Mouse (Mus musculus): ENCODE results near the gene Gm11213. TPM values are rescaled to one million over a fixed set of nuclear protein-coding genes. Genes with fewer than 3 reads are reported as not detected.

The Gm11213 gene
- total and polyA plus RNA-seq, 2 experiments, result not detected

DNA sequence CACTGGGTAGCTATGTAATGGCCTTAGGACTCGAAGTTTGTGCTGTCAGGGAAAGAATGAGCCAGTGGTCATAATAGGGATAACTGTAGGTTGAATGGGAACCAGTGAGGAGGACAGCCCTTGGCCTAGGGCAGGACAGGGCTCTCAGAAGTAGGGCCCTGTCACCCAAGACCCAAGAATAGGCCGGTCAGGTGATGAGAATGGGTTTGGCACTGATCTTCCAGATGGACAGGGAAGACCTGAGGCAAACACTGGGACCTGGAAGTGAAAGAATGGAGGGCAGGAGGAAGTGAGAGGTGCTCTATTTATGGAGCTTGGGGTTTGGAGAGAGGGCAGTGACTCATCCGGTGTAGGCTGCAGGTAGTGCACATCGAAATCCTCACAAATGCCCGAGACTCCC is 48.4 kb downstream of the Gm11213 start:
- no peak for TF ChIP-seq POLR2A (IDR thresholded peaks at IDR 0.05; ENCODE audit: extremely low read depth, insufficient read depth, low read length)
- TF ChIP-seq CTCF (IDR thresholded peaks at IDR 0.05; ENCODE audit: low read depth, low read length), result no peak
- Histone ChIP-seq H3K4me1 (ENCODE audit: control insufficient read depth, insufficient read depth, low read length) (peaks cover 30% of the 10 kb centered on the region), H3K79me2 (ENCODE audit: control insufficient read depth, insufficient read depth, low read length) (no peaks in the 10 kb centered on the region), H3K4me3 (ENCODE audit: insufficient read depth, low read depth, low read length) (no peak overlapping the region), H3K36me3 (ENCODE audit: control insufficient read depth, insufficient read depth, low read length) (peaks cover 15% of the 10 kb centered on the region), H3K27me3 (ENCODE audit: control insufficient read depth, insufficient read depth, low read length) (no peaks in the 10 kb centered on the region), H3K27ac (replicated peaks; ENCODE audit: insufficient read depth, low read depth, low read length) (no peak overlapping the region), H3K9ac (ENCODE audit: low read depth, low read length) (no peak overlapping the region)
- 74% methylated on average over 5 of the region's 5 CpGs for WGBS
- no peak for DNase-seq (ENCODE audit: extremely low read depth, low read depth, low spot score)

- peak overlapping the region; percentile 34 for H3K27ac ChIP-seq (replicated peaks; ENCODE audit: insufficient read depth, low read depth, low read length)
These were observed 50.0 kb downstream of the Gm11213 start for GRCm38 (mm10) chr4:63555111-63555510.

DNA sequence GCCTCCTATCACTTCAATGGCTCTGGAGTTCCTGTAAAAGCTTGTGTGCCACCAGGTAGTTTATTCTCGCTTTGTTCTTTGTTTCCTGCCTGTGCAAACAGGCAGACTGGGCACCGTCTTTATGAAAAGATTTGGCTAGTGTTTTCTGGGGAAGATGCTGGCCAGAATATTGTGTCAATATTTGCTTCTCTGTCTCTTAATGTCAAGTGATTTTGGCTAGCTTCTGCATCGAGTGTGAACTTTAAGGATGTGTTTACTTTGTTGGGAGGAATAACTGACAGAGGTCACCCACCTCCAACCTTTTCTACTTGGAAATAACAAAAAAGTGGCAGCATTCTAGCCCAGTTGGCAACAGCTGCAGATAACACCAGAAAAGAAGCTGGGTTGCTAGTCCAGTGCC is 50.4 kb downstream of the Gm11213 start:
- no peak for TF ChIP-seq POLR2A (IDR thresholded peaks at IDR 0.05; ENCODE audit: extremely low read depth, insufficient read depth, low read length)
- TF ChIP-seq CTCF (IDR thresholded peaks at IDR 0.05; ENCODE audit: low read depth, low read length), result no peak
- H3K27ac ChIP-seq (replicated peaks; ENCODE audit: insufficient read depth, low read depth, low read length), result peak overlapping the region; percentile 34; the same call in 1 of the 2 replicates
- WGBS, result 10% methylated on average over 3 of the region's 3 CpGs

More at GRCm38 (mm10) chr4:63555111-63555510, 50.0 kb downstream of the Gm11213 start:
- Histone ChIP-seq H3K4me3 (ENCODE audit: insufficient read depth, low read depth, low read length) (no peak overlapping the region), H3K27me3 (ENCODE audit: control insufficient read depth, insufficient read depth, low read length) (no peaks in the 10 kb centered on the region), H3K9ac (ENCODE audit: low read depth, low read length) (no peak overlapping the region), H3K79me2 (ENCODE audit: control insufficient read depth, insufficient read depth, low read length) (no peaks in the 10 kb centered on the region), H3K4me1 (ENCODE audit: control insufficient read depth, insufficient read depth, low read length) (peaks cover 24% of the 10 kb centered on the region), H3K36me3 (ENCODE audit: control insufficient read depth, insufficient read depth, low read length) (peaks cover 27% of the 10 kb centered on the region)
- TF ChIP-seq CTCF (IDR thresholded peaks at IDR 0.05; ENCODE audit: low read depth, low read length) (no peak), POLR2A (IDR thresholded peaks at IDR 0.05; ENCODE audit: extremely low read depth, insufficient read depth, low read length) (no peak)
- DNase-seq (ENCODE audit: extremely low read depth, low read depth, low spot score), result no peak
- WGBS, result 49% methylated on average over 2 of the region's 2 CpGs

GRCm38 (mm10) chr4:63553789-63554576 is 51.1 kb downstream of the Gm11213 start:
- DNase-seq (ENCODE audit: extremely low read depth, low read depth, low spot score), result peak; percentile 74
- 12% methylated on average over 4 of the region's 4 CpGs for WGBS
- TF ChIP-seq POLR2A (IDR thresholded peaks at IDR 0.05; ENCODE audit: extremely low read depth, insufficient read depth, low read length), result no peak
- TF ChIP-seq CTCF (IDR thresholded peaks at IDR 0.05; ENCODE audit: low read depth, low read length), result no peak
- Histone ChIP-seq H3K4me3 (ENCODE audit: insufficient read depth, low read depth, low read length) (no peak overlapping the region), H3K36me3 (ENCODE audit: control insufficient read depth, insufficient read depth, low read length) (peaks cover 35% of the 10 kb centered on the region), H3K4me1 (ENCODE audit: control insufficient read depth, insufficient read depth, low read length) (peaks cover 24% of the 10 kb centered on the region), H3K27me3 (ENCODE audit: control insufficient read depth, insufficient read depth, low read length) (no peaks in the 10 kb centered on the region), H3K79me2 (ENCODE audit: control insufficient read depth, insufficient read depth, low read length) (no peaks in the 10 kb centered on the region), H3K9ac (ENCODE audit: low read depth, low read length) (no peak overlapping the region; the same call in 1 of the 2 replicates), H3K27ac (replicated peaks; ENCODE audit: insufficient read depth, low read depth, low read length) (peak overlapping the region; percentile 68; the same call in 1 of the 2 replicates)

More for the DNA sequence above, 50.4 kb downstream of the Gm11213 start:
- DNase-seq (ENCODE audit: extremely low read depth, low read depth, low spot score), result peak; percentile 100
- H3K79me2 ChIP-seq (ENCODE audit: control insufficient read depth, insufficient read depth, low read length), result no peaks in the 10 kb centered on the region
- H3K4me3 ChIP-seq (ENCODE audit: insufficient read depth, low read depth, low read length), result no peak overlapping the region
- H3K4me1 ChIP-seq (ENCODE audit: control insufficient read depth, insufficient read depth, low read length), result peaks cover 24% of the 10 kb centered on the region
- H3K9ac ChIP-seq (ENCODE audit: low read depth, low read length), result no peak overlapping the region
- no peaks in the 10 kb centered on the region for H3K27me3 ChIP-seq (ENCODE audit: control insufficient read depth, insufficient read depth, low read length)
- H3K36me3 ChIP-seq (ENCODE audit: control insufficient read depth, insufficient read depth, low read length), result peaks cover 29% of the 10 kb centered on the region

DNA sequence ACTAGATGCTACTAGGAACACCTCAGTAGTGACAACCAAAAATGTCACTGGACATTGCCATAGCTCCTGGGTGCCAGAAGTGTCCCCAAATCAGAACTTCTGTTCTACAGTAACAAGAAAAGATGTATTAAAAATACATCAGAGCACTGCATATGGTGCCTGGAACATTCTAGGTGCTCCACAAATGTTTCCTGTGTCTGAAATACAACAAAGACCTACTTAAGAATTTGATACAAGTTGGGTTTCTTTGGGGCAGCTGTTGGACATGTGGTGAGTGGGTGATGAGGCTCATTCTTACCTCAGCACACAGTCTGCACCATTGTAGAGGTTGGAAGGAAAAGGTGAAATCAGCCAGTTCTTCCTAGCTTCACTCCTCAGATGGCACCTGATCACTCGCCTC is 52.2 kb downstream of the Gm11213 start:
- Histone ChIP-seq H3K36me3 (ENCODE audit: control insufficient read depth, insufficient read depth, low read length) (peaks cover 42% of the 10 kb centered on the region), H3K9ac (ENCODE audit: low read depth, low read length) (no peak overlapping the region), H3K27me3 (ENCODE audit: control insufficient read depth, insufficient read depth, low read length) (no peaks in the 10 kb centered on the region), H3K27ac (replicated peaks; ENCODE audit: insufficient read depth, low read depth, low read length) (no peak overlapping the region), H3K79me2 (ENCODE audit: control insufficient read depth, insufficient read depth, low read length) (no peaks in the 10 kb centered on the region), H3K4me3 (ENCODE audit: insufficient read depth, low read depth, low read length) (no peak overlapping the region), H3K4me1 (ENCODE audit: control insufficient read depth, insufficient read depth, low read length) (peaks cover 22% of the 10 kb centered on the region)
- TF ChIP-seq CTCF (IDR thresholded peaks at IDR 0.05; ENCODE audit: low read depth, low read length) (no peak), POLR2A (IDR thresholded peaks at IDR 0.05; ENCODE audit: extremely low read depth, insufficient read depth, low read length) (no peak)
- no peak for DNase-seq (ENCODE audit: extremely low read depth, low read depth, low spot score)
- WGBS, result 100% methylated on average over 1 of the region's 1 CpGs

- WGBS, result 96% methylated on average over 3 of the region's 3 CpGs
These were observed 54.2 kb downstream of the Gm11213 start for GRCm38 (mm10) chr4:63550908-63551307.

More at GRCm38 (mm10) chr4:63550908-63551307, 54.2 kb downstream of the Gm11213 start:
- no peak for TF ChIP-seq POLR2A (IDR thresholded peaks at IDR 0.05; ENCODE audit: extremely low read depth, insufficient read depth, low read length)
- no peak for TF ChIP-seq CTCF (IDR thresholded peaks at IDR 0.05; ENCODE audit: low read depth, low read length)
- Histone ChIP-seq H3K9ac (ENCODE audit: low read depth, low read length) (no peak overlapping the region), H3K79me2 (ENCODE audit: control insufficient read depth, insufficient read depth, low read length) (no peaks in the 10 kb centered on the region; the same call in 1 of the 2 replicates), H3K27ac (replicated peaks; ENCODE audit: insufficient read depth, low read depth, low read length) (no peak overlapping the region), H3K36me3 (ENCODE audit: control insufficient read depth, insufficient read depth, low read length) (peaks cover 42% of the 10 kb centered on the region), H3K27me3 (ENCODE audit: control insufficient read depth, insufficient read depth, low read length) (no peaks in the 10 kb centered on the region), H3K4me1 (ENCODE audit: control insufficient read depth, insufficient read depth, low read length) (peaks cover 26% of the 10 kb centered on the region), H3K4me3 (ENCODE audit: insufficient read depth, low read depth, low read length) (no peak overlapping the region)
- DNase-seq (ENCODE audit: extremely low read depth, low read depth, low spot score), result no peak

Measured in liver, adult 2 months (tissue).